Mouse (Mus musculus): ENCODE data around the gene Stab2.

DNA sequence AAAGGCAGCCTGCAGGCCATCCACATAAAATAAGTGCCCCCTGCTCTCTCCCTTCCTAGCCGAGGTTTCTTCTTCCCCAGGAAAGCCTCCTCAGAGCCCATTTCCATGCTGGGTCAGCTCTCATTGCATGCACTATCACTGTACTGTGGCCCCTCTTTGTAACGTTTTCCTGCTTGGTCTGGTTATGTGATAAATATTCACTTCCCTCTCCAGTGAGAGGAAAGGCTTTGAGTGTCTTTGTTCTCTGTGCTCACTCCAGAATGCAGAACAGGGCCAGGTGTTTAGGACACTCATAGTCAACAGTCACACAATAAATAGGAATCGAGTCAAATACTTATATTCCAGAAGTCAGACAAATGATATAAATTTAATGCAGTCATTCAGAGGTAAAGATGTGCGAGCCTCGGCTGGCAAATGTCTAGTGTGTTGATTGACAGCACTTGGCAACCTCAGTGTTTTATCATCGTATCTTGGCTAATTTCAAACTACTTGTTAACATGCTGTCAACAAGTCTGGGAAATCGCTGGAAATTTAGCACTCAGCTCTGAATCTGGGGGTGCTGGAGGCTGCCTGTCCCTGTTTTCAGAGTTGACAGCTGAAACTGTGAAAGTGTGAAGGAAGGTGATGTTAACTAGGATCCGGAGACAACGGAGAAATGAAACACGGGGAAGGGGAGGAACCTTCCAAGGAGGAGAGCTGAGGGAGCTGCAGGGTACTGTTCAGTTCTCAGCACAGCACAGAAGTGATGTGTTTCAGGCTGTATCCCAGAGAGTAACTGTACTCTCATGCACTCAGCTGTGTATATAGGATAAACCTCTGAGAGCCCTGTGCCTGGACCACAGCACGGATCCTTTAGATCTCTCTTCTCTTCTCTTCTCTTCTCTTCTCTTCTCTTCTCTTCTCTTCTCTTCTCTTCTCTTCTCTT, 46.0 kb downstream of the Stab2 start:
- TF ChIP-seq CTCF (IDR thresholded peaks at IDR 0.05; ENCODE audit: insufficient read depth, low read depth, low read length) = no peak
- TF ChIP-seq POLR2A (IDR thresholded peaks at IDR 0.05; ENCODE audit: insufficient read depth, low read depth, low read length) = no peak

Measured in olfactory bulb, adult 2 months (tissue).